Mouse (Mus musculus) hindbrain, embryonic 10.5 days (tissue): ENCODE measurements around the gene Hmgxb4. TPM values are rescaled to one million over a fixed set of nuclear protein-coding genes. Genes with fewer than 3 reads are reported as not detected.
"Not testable (repeated sequence)": the region's sequence is repeated elsewhere in the genome, so short reads cannot be mapped to it uniquely, and the experiment has no call there.

Experiments used
- DNase-seq: peaks from one replicate; pipeline ENCODE4 v3.0.0-alpha.2; 2017; ENCODE audit warnings: low spot score
- H3K27ac ChIP-seq: fragments of 300-500 bp; sonication (generic); 2 replicates; pipeline ENCODE4 v1.5.1; 2016; ENCODE audit warnings: mild to moderate bottlenecking, moderate library complexity
- H3K27me3 ChIP-seq: fragments of 300-500 bp; sonication (generic); 2 replicates; pipeline ENCODE4 v1.6.1; 2016; ENCODE audit warnings: mild to moderate bottlenecking; ENCODE audit not compliant: poor library complexity, insufficient read depth, severe bottlenecking
- H3K36me3 ChIP-seq: fragments of 300-500 bp; sonication (generic); 2 replicates; pipeline ENCODE4 v1.6.1; 2016; ENCODE audit warnings: mild to moderate bottlenecking, moderate library complexity
- H3K4me1 ChIP-seq: fragments of 300-500 bp; sonication (generic); replicated peaks from 2 replicates; pipeline ENCODE4 v1.6.1; 2016; ENCODE audit warnings: mild to moderate bottlenecking
- H3K4me3 ChIP-seq: fragments of 300-500 bp; sonication (generic); 2 replicates; pipeline ENCODE4 v1.5.1; 2016; ENCODE audit warnings: mild to moderate bottlenecking, moderate library complexity
- H3K9me3 ChIP-seq: fragments of 300-500 bp; sonication (generic); 2 replicates; pipeline ENCODE4 v1.6.1; 2016; ENCODE audit warnings: mild to moderate bottlenecking, moderate library complexity
- WGBS: fragments of 180-500 bp; shearing (Covaris S2); methylation state at CpG from one replicate; pipeline ENCODE4 v1.1.7; 2016; 5-methylcytosine and 5-hydroxymethylcytosine counted together
- polyA plus RNA-seq: library from polyadenylated mRNA; unstranded; fragments of >200 nt; fragmentation: Nextera tagmentation; extraction: Ambion mirVana; gene quantifications from 2 replicates; pipeline ENCODE4 v1.2.1, GENCODE M21; 2016

Gene Hmgxb4
- 42.6 and 45.1 TPM in 2 replicates for polyA plus RNA-seq

- Histone ChIP-seq H3K27ac (peak within 1 kb of the TSS; percentile 99), H3K4me3 (peak within 1 kb of the TSS; percentile 92), H3K9me3 (no peaks in the 10 kb centered on the region), H3K4me1 (peaks cover 16% of the 10 kb centered on the region), H3K27me3 (peaks cover 6% of the 10 kb centered on the region; the same call in 1 of the 2 replicates), H3K36me3 (0 out of 2 replicates have a peak, but pooled peaks cover 2% of the 10 kb centered on the region)
- no peak for DNase-seq
- WGBS: 15% methylated on average over 8 of the region's 8 CpGs
Measured at GRCm38 (mm10) chr8:74993081-74993474, at the start of gene Hmgxb4. Hmgxb4 (plus strand) TSS chr8:74993356.

- DNase-seq: no peak
- Histone ChIP-seq H3K4me3 (no peak overlapping the region), H3K27ac (no peak overlapping the region), H3K27me3 (no peaks in the 10 kb centered on the region), H3K9me3 (no peaks in the 10 kb centered on the region), H3K4me1 (no peaks in the 10 kb centered on the region), H3K36me3 (no peaks in the 10 kb centered on the region)
- WGBS: 90% methylated on average over 1 of the region's 1 CpGs
Measured at GRCm38 (mm10) chr8:74949445-74949844, 43.7 kb upstream of the Hmgxb4 start.

DNA sequence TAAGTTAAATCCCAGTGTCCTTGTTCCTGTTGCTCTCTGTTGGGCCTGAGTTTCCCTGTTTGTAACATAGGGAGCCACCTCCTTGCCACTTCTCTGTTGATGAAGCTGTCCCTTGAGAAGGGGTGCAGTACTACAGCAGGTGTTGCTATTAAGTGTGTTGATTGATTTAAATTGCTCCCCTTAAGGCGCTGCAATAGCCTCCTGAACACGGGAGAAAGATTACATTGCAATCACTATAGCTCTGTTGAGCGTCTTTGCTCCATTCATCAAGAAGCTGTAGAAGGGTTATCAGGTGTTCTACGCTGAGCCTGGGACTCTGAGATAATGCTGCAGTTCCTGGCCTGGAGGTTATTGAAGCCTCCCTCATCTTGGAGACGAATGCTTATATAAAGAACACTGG is 29.2 kb upstream of the Hmgxb4 start:
- Histone ChIP-seq H3K4me1 (no peaks in the 10 kb centered on the region), H3K4me3 (no peak overlapping the region), H3K36me3 (no peaks in the 10 kb centered on the region), H3K27me3 (no peaks in the 10 kb centered on the region), H3K27ac (no peak overlapping the region), H3K9me3 (no peaks in the 10 kb centered on the region)
- no peak for DNase-seq
- 85% methylated on average over 5 of the region's 5 CpGs for WGBS

GRCm38 (mm10) chr8:74970286-74970685 is 22.9 kb upstream of the Hmgxb4 start:
- DNase-seq, H3K9me3 ChIP-seq, H3K27me3 ChIP-seq, H3K4me3 ChIP-seq, H3K27ac ChIP-seq, H3K36me3 ChIP-seq, H3K4me1 ChIP-seq: not testable (repeated sequence)
- 87% methylated on average over 3 of the region's 3 CpGs for WGBS

DNA sequence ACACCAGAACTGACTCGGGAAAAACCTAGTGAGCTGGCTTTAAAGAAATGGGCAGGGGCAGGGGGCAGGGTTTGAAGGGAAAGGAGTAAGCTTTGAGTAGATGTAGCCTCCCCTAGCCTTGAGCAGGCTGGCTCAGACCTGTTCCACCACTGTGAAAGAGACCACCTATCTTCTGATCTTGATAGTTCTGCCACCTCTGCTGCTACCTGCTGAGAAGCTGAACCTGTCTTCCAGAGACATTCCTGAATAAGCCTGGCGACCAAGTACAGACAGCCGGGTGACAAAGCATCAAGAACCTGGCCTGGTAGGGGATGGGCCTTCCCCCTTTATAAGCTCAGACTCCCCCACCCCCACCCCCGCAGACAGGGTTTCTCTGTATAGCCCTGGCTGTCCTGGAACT is 21.5 kb upstream of the Hmgxb4 start:
- Histone ChIP-seq H3K27me3 (no peaks in the 10 kb centered on the region), H3K27ac (no peak overlapping the region), H3K4me1 (no peaks in the 10 kb centered on the region), H3K36me3 (no peaks in the 10 kb centered on the region), H3K4me3 (no peak overlapping the region), H3K9me3 (no peaks in the 10 kb centered on the region)
- DNase-seq: no peak
- 78% methylated on average over 4 of the region's 4 CpGs for WGBS

DNA sequence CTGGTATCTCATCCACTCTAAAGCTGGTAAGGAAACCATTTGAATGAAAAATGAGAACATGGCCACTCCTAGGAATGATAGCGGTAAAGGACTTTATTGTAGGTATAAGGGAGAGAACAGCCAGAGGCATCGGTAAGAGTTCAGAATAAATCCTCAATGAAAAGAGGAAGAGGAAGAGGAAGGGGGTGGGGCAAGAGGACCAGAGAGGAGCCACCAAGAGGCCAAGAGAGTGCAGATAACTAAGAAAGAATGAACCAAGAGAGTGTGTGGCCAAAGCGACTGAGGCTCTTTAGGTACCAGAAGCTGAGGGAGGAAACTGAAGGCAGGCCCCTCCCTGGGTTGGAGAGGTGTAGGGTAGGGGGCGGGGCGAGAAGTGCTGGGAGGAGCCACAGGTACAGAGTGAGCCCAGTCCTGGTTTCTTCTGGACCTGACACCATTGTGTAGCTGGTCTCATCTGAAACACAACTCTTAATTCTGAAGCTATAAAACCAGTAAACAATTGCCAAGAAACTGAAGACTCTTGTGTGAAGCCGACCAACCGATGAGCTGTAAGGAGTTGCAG is 20.8 kb upstream of the Hmgxb4 start:
- Histone ChIP-seq H3K9me3 (no peaks in the 10 kb centered on the region), H3K4me3 (no peak overlapping the region), H3K4me1 (no peaks in the 10 kb centered on the region), H3K27ac (no peak overlapping the region), H3K36me3 (no peaks in the 10 kb centered on the region), H3K27me3 (no peaks in the 10 kb centered on the region)
- DNase-seq: no peak
- WGBS: 81% methylated on average over 7 of the region's 7 CpGs

DNA sequence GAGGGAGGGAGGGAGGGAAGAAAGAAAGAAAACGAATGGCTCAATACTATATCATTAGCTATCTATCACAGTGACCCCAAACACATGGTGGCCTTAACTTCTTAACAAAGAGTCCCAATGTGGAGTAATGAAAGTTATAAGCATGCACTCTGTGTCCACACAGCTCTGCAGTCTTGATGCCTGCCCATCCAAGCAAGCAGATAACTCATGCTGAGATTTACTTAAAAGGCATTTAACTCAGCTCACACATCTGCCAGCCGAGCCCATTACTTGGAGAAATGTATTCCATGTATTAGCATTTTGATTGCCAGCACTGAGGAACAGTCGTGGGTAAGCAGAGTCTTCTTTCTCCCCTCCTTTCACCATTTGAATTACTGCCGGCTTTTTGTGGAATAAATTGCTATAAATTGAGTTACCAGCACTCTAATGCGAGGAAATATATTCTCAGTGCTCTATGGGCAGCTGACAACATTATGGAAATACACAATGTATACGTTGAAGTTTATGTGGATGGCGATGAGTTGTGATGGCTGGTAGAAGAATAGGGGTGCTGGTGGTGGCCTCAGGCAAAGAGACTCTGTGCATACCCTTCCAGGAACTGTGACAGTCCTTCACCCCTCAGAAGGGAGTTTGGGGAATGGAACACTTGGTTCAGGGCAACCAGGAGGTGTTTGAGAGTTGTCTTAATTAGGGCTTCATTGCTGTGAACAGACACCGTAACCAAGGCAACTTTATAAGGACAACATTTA is 19.9 kb upstream of the Hmgxb4 start:
- Histone ChIP-seq H3K27ac (no peak overlapping the region), H3K4me1 (no peaks in the 10 kb centered on the region), H3K36me3 (no peaks in the 10 kb centered on the region), H3K4me3 (no peak overlapping the region), H3K27me3 (no peaks in the 10 kb centered on the region), H3K9me3 (no peaks in the 10 kb centered on the region)
- DNase-seq: no peak
- 75% methylated on average over 8 of the region's 8 CpGs for WGBS

DNA sequence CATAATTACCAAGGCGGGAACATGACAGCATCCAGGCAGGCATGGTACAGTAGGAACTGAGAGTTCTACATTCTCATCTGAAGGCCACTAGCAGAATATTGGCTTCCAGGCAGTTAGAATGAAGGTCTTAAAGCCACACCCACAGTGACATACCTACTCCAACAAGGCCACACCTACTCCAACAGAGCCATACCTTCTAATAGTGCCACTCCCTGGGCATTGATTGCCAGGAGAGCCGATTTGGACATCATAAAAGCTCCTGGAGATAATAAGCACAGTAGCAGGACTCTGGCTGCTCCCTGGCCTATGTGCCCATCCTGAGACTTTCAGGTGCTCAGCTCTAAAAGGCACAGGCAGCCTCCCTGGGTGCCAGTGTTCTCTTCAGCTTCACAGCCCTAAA is 19.3 kb upstream of the Hmgxb4 start:
- Histone ChIP-seq H3K4me1 (no peaks in the 10 kb centered on the region), H3K9me3 (no peaks in the 10 kb centered on the region), H3K27ac (no peak overlapping the region), H3K4me3 (no peak overlapping the region), H3K27me3 (no peaks in the 10 kb centered on the region), H3K36me3 (no peaks in the 10 kb centered on the region)
- 87% methylated on average over 2 of the region's 2 CpGs for WGBS
- no peak for DNase-seq

DNA sequence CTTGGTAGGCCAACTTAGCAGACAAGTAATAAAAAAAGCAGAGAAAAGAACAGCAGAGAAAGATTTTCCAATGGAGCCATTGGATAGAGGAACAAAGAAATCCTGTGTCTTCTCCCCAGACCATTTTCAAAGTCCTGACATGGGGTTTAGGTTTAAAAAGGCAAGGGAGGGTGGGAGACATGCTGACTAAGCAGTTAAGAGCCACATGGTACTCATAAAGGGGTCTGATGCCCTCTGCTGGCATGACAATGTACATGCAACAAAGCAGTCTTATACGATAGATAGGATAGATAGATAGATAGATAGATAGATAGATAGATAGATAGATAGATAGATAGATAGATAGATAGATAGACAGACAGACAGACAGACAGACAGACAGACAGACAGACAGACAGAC is 15.7 kb upstream of the Hmgxb4 start:
- Histone ChIP-seq H3K4me3 (no peak overlapping the region), H3K36me3 (no peaks in the 10 kb centered on the region), H3K4me1 (no peaks in the 10 kb centered on the region), H3K27me3 (no peaks in the 10 kb centered on the region), H3K9me3 (no peaks in the 10 kb centered on the region), H3K27ac (no peak overlapping the region)
- peak; percentile 34 for DNase-seq
- 72% methylated on average over 1 of the region's 1 CpGs for WGBS

GRCm38 (mm10) chr8:74980060-74980710 is 13.0 kb upstream of the Hmgxb4 start:
- Histone ChIP-seq H3K36me3 (no peaks in the 10 kb centered on the region), H3K9me3 (no peaks in the 10 kb centered on the region), H3K27ac (no peak overlapping the region), H3K4me1 (no peaks in the 10 kb centered on the region), H3K4me3 (no peak overlapping the region), H3K27me3 (no peaks in the 10 kb centered on the region)
- 68% methylated on average over 9 of the region's 9 CpGs for WGBS
- no peak for DNase-seq

DNA sequence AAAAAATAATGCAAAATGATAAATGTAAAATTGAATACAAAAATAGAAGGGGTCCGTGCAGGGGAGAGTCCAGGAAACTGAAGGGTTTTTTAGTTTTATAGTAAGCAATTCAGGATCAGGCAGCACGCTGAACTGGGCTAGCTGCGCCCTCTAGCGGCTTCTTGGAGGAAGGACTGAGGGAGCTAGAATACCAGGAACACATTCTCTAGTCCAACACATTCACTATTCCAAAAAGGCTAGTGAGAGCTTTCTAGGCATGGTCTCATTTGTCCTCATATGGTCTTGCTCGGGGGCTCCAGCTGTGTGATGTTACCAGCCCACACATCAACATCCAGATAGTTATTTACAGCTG is 12.5 kb upstream of the Hmgxb4 start:
- DNase-seq: peak; percentile 55
- no peaks in the 10 kb centered on the region for H3K4me1 ChIP-seq
- WGBS: 4% methylated on average over 5 of the region's 5 CpGs

GRCm38 (mm10) chr8:74981809-74982208 is 11.3 kb upstream of the Hmgxb4 start:
- WGBS: 92% methylated on average over 6 of the region's 6 CpGs

More for the DNA sequence above, 12.5 kb upstream of the Hmgxb4 start:
- Histone ChIP-seq H3K4me3 (no peak overlapping the region), H3K36me3 (no peaks in the 10 kb centered on the region), H3K27me3 (no peaks in the 10 kb centered on the region), H3K27ac (no peak overlapping the region), H3K9me3 (no peaks in the 10 kb centered on the region)

GRCm38 (mm10) chr8:74987436-74987835 is 5.7 kb upstream of the Hmgxb4 start:
- DNase-seq: no peak
- H3K36me3 ChIP-seq: no peaks in the 10 kb centered on the region
- no peaks in the 10 kb centered on the region for H3K9me3 ChIP-seq
- H3K27ac ChIP-seq: no peak overlapping the region
- peaks cover 6% of the 10 kb centered on the region; the same call in 1 of the 2 replicates for H3K27me3 ChIP-seq
- 82% methylated on average over 5 of the region's 5 CpGs for WGBS
- peaks cover 6% of the 10 kb centered on the region for H3K4me1 ChIP-seq
- H3K4me3 ChIP-seq: no peak overlapping the region

More at GRCm38 (mm10) chr8:74981809-74982208, 11.3 kb upstream of the Hmgxb4 start:
- no peaks in the 10 kb centered on the region for H3K36me3 ChIP-seq
- H3K27ac ChIP-seq: no peak overlapping the region
- no peaks in the 10 kb centered on the region for H3K27me3 ChIP-seq
- H3K4me1 ChIP-seq: no peaks in the 10 kb centered on the region
- no peak for DNase-seq
- no peak overlapping the region for H3K4me3 ChIP-seq
- H3K9me3 ChIP-seq: no peaks in the 10 kb centered on the region
